Mouse (Mus musculus): ENCODE data around the gene Lhx4. TPM values are rescaled to one million over a fixed set of nuclear protein-coding genes. Genes with fewer than 3 reads are reported as not detected.

Gene Lhx4
- polyA plus RNA-seq, 1 experiment, result not detected

- TF ChIP-seq CTCF (IDR thresholded peaks at IDR 0.05; ENCODE audit: extremely low read depth, insufficient read length, insufficient replicate concordance, low read depth, low read length) (no peak), POLR2A (IDR thresholded peaks at IDR 0.05; ENCODE audit: low read depth, low read length) (no peak)
- Histone ChIP-seq H3K27me3 (ENCODE audit: control insufficient read depth, insufficient read depth, low read length) (no peaks in the 10 kb centered on the region), H3K4me1 (ENCODE audit: control insufficient read depth, insufficient read depth, insufficient read length, low read length) (peaks cover 2% of the 10 kb centered on the region; the same call in 1 of the 2 replicates), H3K27ac (ENCODE audit: insufficient read depth, low read depth, low read length) (no peak overlapping the region), H3K36me3 (ENCODE audit: control insufficient read depth, insufficient read depth, low read length) (no peaks in the 10 kb centered on the region), H3K4me3 (ENCODE audit: low read depth, low read length) (no peak overlapping the region)
- 80% methylated on average over 10 of the region's 10 CpGs for WGBS
These were observed 70.2 kb downstream of the Lhx4 start for GRCm38 (mm10) chr1:155681116-155681799.

- Histone ChIP-seq H3K4me3 (ENCODE audit: low read depth, low read length) (no peak overlapping the region), H3K36me3 (ENCODE audit: control insufficient read depth, insufficient read depth, low read length) (no peaks in the 10 kb centered on the region), H3K4me1 (ENCODE audit: control insufficient read depth, insufficient read depth, insufficient read length, low read length) (no peaks in the 10 kb centered on the region), H3K27me3 (ENCODE audit: control insufficient read depth, insufficient read depth, low read length) (no peaks in the 10 kb centered on the region), H3K27ac (ENCODE audit: insufficient read depth, low read depth, low read length) (no peak overlapping the region)
- TF ChIP-seq CTCF (IDR thresholded peaks at IDR 0.05; ENCODE audit: extremely low read depth, insufficient read length, insufficient replicate concordance, low read depth, low read length) (no peak), POLR2A (IDR thresholded peaks at IDR 0.05; ENCODE audit: low read depth, low read length) (no peak)
- 48% methylated on average over 6 of the region's 6 CpGs for WGBS
These were observed 75.9 kb downstream of the Lhx4 start for GRCm38 (mm10) chr1:155675570-155675969.

GRCm38 (mm10) chr1:155663994-155664393 lies 87.5 kb downstream of the Lhx4 start:
- Histone ChIP-seq H3K4me3 (ENCODE audit: low read depth, low read length) (no peak overlapping the region), H3K27me3 (ENCODE audit: control insufficient read depth, insufficient read depth, low read length) (no peaks in the 10 kb centered on the region), H3K4me1 (ENCODE audit: control insufficient read depth, insufficient read depth, insufficient read length, low read length) (no peaks in the 10 kb centered on the region), H3K27ac (ENCODE audit: insufficient read depth, low read depth, low read length) (no peak overlapping the region), H3K36me3 (ENCODE audit: control insufficient read depth, insufficient read depth, low read length) (no peaks in the 10 kb centered on the region)
- no peak for TF ChIP-seq POLR2A (IDR thresholded peaks at IDR 0.05; ENCODE audit: low read depth, low read length)
- TF ChIP-seq CTCF (IDR thresholded peaks at IDR 0.05; ENCODE audit: extremely low read depth, insufficient read length, insufficient replicate concordance, low read depth, low read length), result no peak
- WGBS, result 79% methylated on average over 5 of the region's 5 CpGs

- TF ChIP-seq POLR2A (IDR thresholded peaks at IDR 0.05; ENCODE audit: low read depth, low read length) (no peak), CTCF (IDR thresholded peaks at IDR 0.05; ENCODE audit: extremely low read depth, insufficient read length, insufficient replicate concordance, low read depth, low read length) (no peak)
- no peaks in the 10 kb centered on the region for H3K36me3 ChIP-seq (ENCODE audit: control insufficient read depth, insufficient read depth, low read length)
- no peaks in the 10 kb centered on the region for H3K4me1 ChIP-seq (ENCODE audit: control insufficient read depth, insufficient read depth, insufficient read length, low read length)
- no peak overlapping the region for H3K27ac ChIP-seq (ENCODE audit: insufficient read depth, low read depth, low read length)
- 78% methylated on average over 5 of the region's 5 CpGs for WGBS
- H3K4me3 ChIP-seq (ENCODE audit: low read depth, low read length), result no peak overlapping the region
- H3K27me3 ChIP-seq (ENCODE audit: control insufficient read depth, insufficient read depth, low read length), result no peaks in the 10 kb centered on the region
These were observed 95.2 kb downstream of the Lhx4 start for GRCm38 (mm10) chr1:155656321-155656720.

- Histone ChIP-seq H3K36me3 (ENCODE audit: control insufficient read depth, insufficient read depth, low read length) (no peaks in the 10 kb centered on the region), H3K27ac (ENCODE audit: insufficient read depth, low read depth, low read length) (no peak overlapping the region), H3K4me1 (ENCODE audit: control insufficient read depth, insufficient read depth, insufficient read length, low read length) (no peaks in the 10 kb centered on the region), H3K4me3 (ENCODE audit: low read depth, low read length) (no peak overlapping the region), H3K27me3 (ENCODE audit: control insufficient read depth, insufficient read depth, low read length) (no peaks in the 10 kb centered on the region)
- no peak for TF ChIP-seq CTCF (IDR thresholded peaks at IDR 0.05; ENCODE audit: extremely low read depth, insufficient read length, insufficient replicate concordance, low read depth, low read length)
- no peak for TF ChIP-seq POLR2A (IDR thresholded peaks at IDR 0.05; ENCODE audit: low read depth, low read length)
- 84% methylated on average over 3 of the region's 3 CpGs for WGBS
These were observed 96.5 kb downstream of the Lhx4 start for GRCm38 (mm10) chr1:155654961-155655360.

GRCm38 (mm10) chr1:155650121-155650846 lies 101.2 kb downstream of the Lhx4 start:
- Histone ChIP-seq H3K4me1 (ENCODE audit: control insufficient read depth, insufficient read depth, insufficient read length, low read length) (peaks cover 3% of the 10 kb centered on the region; the same call in 1 of the 2 replicates), H3K36me3 (ENCODE audit: control insufficient read depth, insufficient read depth, low read length) (no peaks in the 10 kb centered on the region), H3K4me3 (ENCODE audit: low read depth, low read length) (no peak overlapping the region), H3K27ac (ENCODE audit: insufficient read depth, low read depth, low read length) (no peak overlapping the region), H3K27me3 (ENCODE audit: control insufficient read depth, insufficient read depth, low read length) (no peaks in the 10 kb centered on the region)
- no peak for TF ChIP-seq POLR2A (IDR thresholded peaks at IDR 0.05; ENCODE audit: low read depth, low read length)
- TF ChIP-seq CTCF (IDR thresholded peaks at IDR 0.05; ENCODE audit: extremely low read depth, insufficient read length, insufficient replicate concordance, low read depth, low read length), result no peak
- 75% methylated on average over 9 of the region's 9 CpGs for WGBS

Other genes starting within 250 kb of the Lhx4 start
- gene Acbd6, start 193.6 kb downstream of the Lhx4 start, polyA plus RNA-seq (2012; rRNA removed), result 56.0 and 95.9 TPM in 2 replicates
- gene Qsox1, start 61.2 kb upstream of the Lhx4 start, polyA plus RNA-seq (2012; rRNA removed), result 77.8 and 120 TPM in 2 replicates
- gene Cep350, start 221.6 kb upstream of the Lhx4 start, polyA plus RNA-seq (2012; rRNA removed), result 2.9 and 5.8 TPM in 2 replicates